Mouse (Mus musculus): ENCODE results near the gene Pacrg.

- no peak for TF ChIP-seq CTCF (IDR thresholded peaks at IDR 0.05 in 2 of 3, conservative IDR thresholded peaks at IDR 0.05 in 1 of 3; ENCODE audit: control insufficient read depth in 1 of 3, insufficient read depth in 1 of 3, low read depth in 2 of 3, low read length in 3 of 3, poor library complexity in 1 of 3, severe bottlenecking in 1 of 3)
- TF ChIP-seq EP300 (IDR thresholded peaks at IDR 0.05; ENCODE audit: low read depth in 1 of 2, low read length in 2 of 2): no peak
- no peak for TF ChIP-seq RAD21 (IDR thresholded peaks at IDR 0.05; ENCODE audit: low read depth, low read length)
- no peak for TF ChIP-seq ZC3H11A (IDR thresholded peaks at IDR 0.05; ENCODE audit: low read depth, low read length)
- TF ChIP-seq HCFC1 (IDR thresholded peaks at IDR 0.05; ENCODE audit: low read depth, low read length): no peak
These were observed 342.2 kb downstream of the Pacrg start for GRCm38 (mm10) chr17:10497781-10498420.

All from MEL (cell line).